Mouse (Mus musculus) adrenal gland, postnatal 25 days (tissue): ENCODE measurements around the gene Dscaml1. TPM values are rescaled to one million over a fixed set of nuclear protein-coding genes. Genes with fewer than 3 reads are reported as not detected.

Source experiments
- DNase-seq: peaks from one replicate; pipeline ENCODE4 v3.0.0; 2021; ENCODE audit warnings: mixed read lengths
- total RNA-seq: library from RNA; stranded (reverse); gene quantifications from 2 replicates; pipeline ENCODE4 v1.2.3, GENCODE M21; 2021

Dscaml1 gene
- total RNA-seq, 1 experiment from 2014 or later, result 1.5 TPM

- no peak for DNase-seq
Measured at GRCm38 (mm10) chr9:45783249-45784069, 357.0 kb downstream of the Dscaml1 start.

GRCm38 (mm10) chr9:45787071-45787470, 360.6 kb downstream of the Dscaml1 start:
- no peak for DNase-seq

GRCm38 (mm10) chr9:45787547-45787946, 361.1 kb downstream of the Dscaml1 start:
- no peak for DNase-seq

GRCm38 (mm10) chr9:45788405-45788804, 362.0 kb downstream of the Dscaml1 start:
- no peak for DNase-seq

GRCm38 (mm10) chr9:45791456-45792142, 365.2 kb downstream of the Dscaml1 start:
- no peak for DNase-seq

GRCm38 (mm10) chr9:45792235-45792634, 365.8 kb downstream of the Dscaml1 start:
- no peak for DNase-seq

GRCm38 (mm10) chr9:45793697-45794096, 367.3 kb downstream of the Dscaml1 start:
- no peak for DNase-seq

GRCm38 (mm10) chr9:45795722-45796121, 369.3 kb downstream of the Dscaml1 start:
- no peak for DNase-seq

GRCm38 (mm10) chr9:45797271-45797670, 370.8 kb downstream of the Dscaml1 start:
- no peak for DNase-seq

- DNase-seq, result no peak
Measured at GRCm38 (mm10) chr9:45798467-45799164, 372.2 kb downstream of the Dscaml1 start.

GRCm38 (mm10) chr9:45799402-45799801, 373.0 kb downstream of the Dscaml1 start:
- no peak for DNase-seq

Other genes with a start within 250 kb of the Dscaml1 start
- gene BC049352, start 244.6 kb upstream of the Dscaml1 start, total RNA-seq, result not detected in 2 replicates
- not detected in 2 replicates for gene Tmprss4, start 222.5 kb upstream of the Dscaml1 start, total RNA-seq
- 1.6 and 1.9 TPM in 2 replicates for gene Il10ra, start 157.5 kb upstream of the Dscaml1 start, total RNA-seq
- gene Tmprss13, start 107.5 kb upstream of the Dscaml1 start, total RNA-seq, result 0.12 TPM in 1 of 2 replicates, not detected in the other
- 153 and 178 TPM in 2 replicates for gene Fxyd6, start 56.4 kb upstream of the Dscaml1 start, total RNA-seq
- 2.9 and 3.4 TPM in 2 replicates for gene Fxyd2, start 27.0 kb upstream of the Dscaml1 start, total RNA-seq